Mouse (Mus musculus) liver, adult 2 months (tissue): ENCODE data around the gene Zgpat.

Experiments
- CTCF ChIP-seq: fragments of 200-500 bp; IDR thresholded peaks from 2 replicates; pipeline ENCODE4 v1.5.1; 2011; ENCODE audit warnings: low read depth, low read length, control low read depth
- POLR2A ChIP-seq: fragments of 200-500 bp; IDR thresholded peaks from 2 replicates; pipeline ENCODE4 v1.6.1; 2011; ENCODE audit warnings: low read length, control low read depth; ENCODE audit not compliant: insufficient read depth; ENCODE audit errors: extremely low read depth

- TF ChIP-seq POLR2A (no peak), CTCF (no peak)
Observed at GRCm38 (mm10) chr2:181420903-181421638, 56.3 kb downstream of the Zgpat start.
